Mouse (Mus musculus) liver, embryonic 14.5 days (tissue): ENCODE measurements around the gene Myh2.

Experiments
- CTCF ChIP-seq: IDR thresholded peaks from 2 replicates; pipeline ENCODE4 v1.5.1; 2016; ENCODE audit warnings: antibody characterized with exemption, low read depth, control low read depth
- EP300 ChIP-seq: IDR thresholded peaks from 2 replicates; pipeline ENCODE4 v1.6.1; 2016; ENCODE audit warnings: antibody characterized with exemption, low read depth

GRCm38 (mm10) chr11:67134654-67135053, 36.2 kb upstream of the Myh2 start:
- no peak for TF ChIP-seq CTCF
- TF ChIP-seq EP300, result no peak
